Mouse (Mus musculus) lung, embryonic 14.5 days (tissue): ENCODE data around the gene Hoxd4. TPM values are rescaled to one million over a fixed set of nuclear protein-coding genes. Genes with fewer than 3 reads are reported as not detected.
A peak's percentile ranks its signal among the peaks of the same experiment; 100 is the strongest.

Source experiments
- ATAC-seq: fragments of 200-750 bp; cut with Nextera tagmentation; 2 replicates; pipeline ENCODE4 v1.8.0; 2017; ENCODE audit warnings: mild to moderate bottlenecking, moderate TSS enrichment, moderate library complexity; ENCODE audit not compliant: insufficient read depth
- DNase-seq: peaks from one replicate; pipeline ENCODE4 v3.0.0-alpha.2; 2015
- H3K27ac ChIP-seq: fragments of 300-500 bp; sonication (generic); 2 replicates; pipeline ENCODE4 v1.5.1; 2014; ENCODE audit warnings: low read depth, mild to moderate bottlenecking, moderate library complexity
- H3K27me3 ChIP-seq: fragments of 300-500 bp; sonication (generic); 2 replicates; pipeline ENCODE4 v1.6.1; 2014; ENCODE audit warnings: low read length, control low read depth; ENCODE audit not compliant: insufficient read depth
- H3K36me3 ChIP-seq: fragments of 300-500 bp; sonication (generic); 2 replicates; pipeline ENCODE4 v1.6.1; 2014; ENCODE audit warnings: control low read depth; ENCODE audit not compliant: insufficient read depth
- H3K4me1 ChIP-seq: fragments of 300-500 bp; sonication (generic); 2 replicates; pipeline ENCODE4 v1.6.1; 2014; ENCODE audit warnings: antibody characterized with exemption, control low read depth; ENCODE audit not compliant: insufficient read depth
- H3K4me2 ChIP-seq: fragments of 300-500 bp; sonication (generic); 2 replicates; pipeline ENCODE4 v1.6.1; 2014; ENCODE audit warnings: mild to moderate bottlenecking
- H3K4me3 ChIP-seq: fragments of 300-500 bp; sonication (generic); 2 replicates; pipeline ENCODE4 v1.5.1; 2014; ENCODE audit warnings: low read depth, low read length
- H3K9ac ChIP-seq: fragments of 300-500 bp; sonication (generic); 2 replicates; pipeline ENCODE4 v1.6.1; 2014
- H3K9me3 ChIP-seq: fragments of 300-500 bp; sonication (generic); 2 replicates; pipeline ENCODE4 v1.6.1; 2016; ENCODE audit warnings: low read depth, low read length, control low read depth
- CTCF ChIP-seq: IDR thresholded peaks from 2 replicates; pipeline ENCODE4 v1.5.1; 2016; ENCODE audit warnings: antibody characterized with exemption, low read depth
- WGBS: fragments of 180-500 bp; shearing (Covaris S2); extraction: QIAGEN DNeasy Blood & Tissue Kit; methylation state at CpG from one replicate; pipeline ENCODE4 v1.1.7; 2014; 5-methylcytosine and 5-hydroxymethylcytosine counted together
- polyA plus RNA-seq: library from polyadenylated mRNA; unstranded; fragments of >200 nt; fragmentation: Nextera tagmentation; extraction: Ambion mirVana; gene quantifications from 2 replicates; pipeline ENCODE4 v1.2.1, GENCODE M21; 2014

Gene Hoxd4
- polyA plus RNA-seq, 1 experiment from 2014 or later: not detected

DNA sequence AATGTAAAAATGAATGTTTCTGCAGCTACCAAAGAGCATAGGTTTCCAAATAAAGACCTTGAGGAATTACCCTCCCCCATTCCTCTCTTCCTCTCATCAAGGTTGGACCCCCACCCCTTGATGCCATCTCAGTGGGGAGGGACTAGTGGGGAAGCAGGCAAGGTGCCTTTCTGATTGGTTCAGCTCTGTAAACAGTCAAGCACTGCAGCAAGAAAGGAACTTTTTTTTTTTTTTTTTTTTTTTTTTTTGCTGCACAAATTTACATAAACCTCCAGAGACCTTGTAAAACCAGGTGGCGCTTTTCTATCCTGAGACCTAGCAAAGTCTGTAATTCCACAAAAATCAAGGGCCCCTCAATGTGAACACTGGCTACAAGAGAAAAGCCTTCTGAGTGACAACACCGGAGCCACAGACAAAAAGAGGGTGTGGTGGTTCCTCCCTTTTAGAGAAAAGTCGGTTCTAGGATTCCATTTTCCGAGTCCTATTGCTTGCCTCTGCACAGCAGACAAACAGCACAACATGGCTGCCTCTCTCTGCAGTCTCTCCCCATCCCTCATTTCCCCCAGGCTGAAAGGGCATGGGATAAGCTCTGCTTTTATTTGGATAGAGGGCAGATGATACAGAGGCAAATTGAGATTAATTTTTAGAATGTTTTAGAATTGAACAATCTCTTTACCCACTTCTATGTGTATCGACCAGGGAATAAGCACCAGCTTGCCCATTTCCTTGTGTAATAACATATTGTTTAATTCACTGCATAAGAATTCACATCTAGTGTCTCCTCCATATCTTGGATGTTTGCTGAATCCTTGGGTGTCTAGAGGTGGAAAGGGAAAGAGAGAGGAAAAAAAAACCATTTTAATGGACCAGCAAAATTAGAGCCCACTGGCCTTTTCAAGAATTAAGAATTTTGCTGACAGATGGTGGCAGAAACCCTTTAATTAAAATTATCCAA is 2.0 kb upstream of the Hoxd4 start:
- Histone ChIP-seq H3K4me1 (no peaks in the 10 kb centered on the region), H3K4me2 (no peak overlapping the region), H3K27me3 (peaks cover 95% of the 10 kb centered on the region), H3K27ac (no peak overlapping the region), H3K9ac (no peak overlapping the region), H3K9me3 (no peaks in the 10 kb centered on the region), H3K4me3 (no peak overlapping the region), H3K36me3 (no peaks in the 10 kb centered on the region)
- WGBS: 5% methylated on average over 5 of the region's 5 CpGs
- DNase-seq (no peak), ATAC-seq (no peak)
- no peak for TF ChIP-seq CTCF

DNA sequence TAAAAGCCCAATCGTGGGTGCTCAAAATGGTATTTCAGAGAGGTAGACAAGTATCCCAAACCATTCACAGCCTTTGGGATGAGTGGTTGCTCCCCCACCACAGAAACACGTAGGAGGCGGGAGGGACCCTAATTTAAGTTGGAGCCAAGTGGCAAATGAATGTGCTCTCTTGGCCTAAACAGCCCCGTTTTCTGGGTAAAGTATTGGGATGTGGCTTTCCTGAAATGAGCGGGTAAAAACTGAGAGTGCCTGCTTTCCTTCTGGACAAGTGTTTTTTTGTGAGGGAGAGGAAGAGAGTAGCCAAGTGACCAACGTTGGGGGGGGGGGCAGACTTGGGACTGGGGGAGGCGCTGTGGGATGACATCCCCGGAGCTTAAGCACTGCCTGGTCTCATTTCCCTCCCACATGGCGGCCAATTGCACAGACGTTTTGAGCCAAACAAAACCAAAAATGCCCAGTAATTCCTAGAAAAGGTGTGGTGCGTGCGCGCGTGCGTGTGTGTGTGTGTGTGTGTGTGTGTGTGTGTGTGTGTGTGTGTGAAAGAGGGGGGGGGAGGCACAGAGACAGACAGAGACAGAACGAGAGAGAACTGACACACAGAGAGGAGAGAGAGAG is 693 bp upstream of the Hoxd4 start:
- 1% methylated on average over 16 of the region's 16 CpGs for WGBS
- DNase-seq (no peak), ATAC-seq (no peak)
- Histone ChIP-seq H3K36me3 (no peaks in the 10 kb centered on the region), H3K9ac (no peak overlapping the region), H3K27ac (no peak overlapping the region), H3K4me1 (no peaks in the 10 kb centered on the region), H3K4me2 (no peak overlapping the region), H3K4me3 (peak overlapping the region; percentile 37; the same call in 1 of the 2 replicates), H3K9me3 (no peaks in the 10 kb centered on the region), H3K27me3 (peaks cover 98% of the 10 kb centered on the region)
- TF ChIP-seq CTCF: no peak

DNA sequence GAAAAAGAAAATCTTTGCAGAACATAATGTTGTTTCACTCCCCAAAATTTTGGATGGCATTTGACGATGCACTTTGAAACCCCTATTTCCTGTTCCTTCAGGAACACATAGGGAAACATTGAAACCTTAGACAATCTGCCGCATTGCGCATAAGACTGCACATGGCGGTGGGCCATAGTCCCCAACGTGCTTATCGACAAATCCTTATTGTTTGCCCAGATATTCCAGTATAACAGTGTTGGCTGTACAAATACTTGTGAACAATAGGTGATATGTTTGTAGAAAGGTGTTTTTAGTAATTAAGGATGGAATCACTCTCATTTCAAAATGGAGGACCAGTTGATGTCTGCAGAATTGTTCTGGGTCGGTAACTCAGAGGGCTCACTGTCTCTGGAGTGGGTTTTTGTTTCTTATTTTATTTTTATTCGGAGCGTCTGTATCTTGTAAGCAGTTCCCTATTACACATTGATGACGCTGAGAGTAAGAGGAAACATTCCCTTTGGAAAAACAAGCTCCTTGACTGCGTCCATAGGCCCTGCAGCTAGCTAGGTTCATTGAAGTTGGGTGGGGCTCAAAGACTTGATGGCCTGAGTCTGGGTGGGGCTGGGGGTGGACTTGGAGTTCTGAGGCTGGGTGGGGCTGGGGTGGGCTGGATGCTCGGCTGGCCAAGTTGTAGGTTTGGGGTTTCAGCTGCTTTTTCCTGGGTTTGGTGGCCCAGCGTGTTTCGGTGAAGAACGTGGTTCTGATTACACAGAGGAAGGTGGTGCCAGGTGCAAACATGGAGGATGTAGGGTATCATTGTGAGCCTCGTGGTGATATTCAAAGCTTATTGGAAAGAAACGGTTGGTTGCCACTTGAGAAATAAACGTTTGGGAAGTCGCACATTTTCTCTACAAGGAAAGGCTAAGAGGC is 1.8 kb downstream of the Hoxd4 start:
- no peak for DNase-seq
- Histone ChIP-seq H3K4me3 (no peak overlapping the region), H3K9ac (no peak overlapping the region), H3K4me1 (no peaks in the 10 kb centered on the region), H3K4me2 (no peak overlapping the region), H3K27ac (no peak overlapping the region), H3K36me3 (no peaks in the 10 kb centered on the region), H3K27me3 (peaks cover 96% of the 10 kb centered on the region), H3K9me3 (no peaks in the 10 kb centered on the region)
- WGBS: 7% methylated on average over 19 of the region's 19 CpGs
- ATAC-seq: no peak
- no peak for TF ChIP-seq CTCF

DNA sequence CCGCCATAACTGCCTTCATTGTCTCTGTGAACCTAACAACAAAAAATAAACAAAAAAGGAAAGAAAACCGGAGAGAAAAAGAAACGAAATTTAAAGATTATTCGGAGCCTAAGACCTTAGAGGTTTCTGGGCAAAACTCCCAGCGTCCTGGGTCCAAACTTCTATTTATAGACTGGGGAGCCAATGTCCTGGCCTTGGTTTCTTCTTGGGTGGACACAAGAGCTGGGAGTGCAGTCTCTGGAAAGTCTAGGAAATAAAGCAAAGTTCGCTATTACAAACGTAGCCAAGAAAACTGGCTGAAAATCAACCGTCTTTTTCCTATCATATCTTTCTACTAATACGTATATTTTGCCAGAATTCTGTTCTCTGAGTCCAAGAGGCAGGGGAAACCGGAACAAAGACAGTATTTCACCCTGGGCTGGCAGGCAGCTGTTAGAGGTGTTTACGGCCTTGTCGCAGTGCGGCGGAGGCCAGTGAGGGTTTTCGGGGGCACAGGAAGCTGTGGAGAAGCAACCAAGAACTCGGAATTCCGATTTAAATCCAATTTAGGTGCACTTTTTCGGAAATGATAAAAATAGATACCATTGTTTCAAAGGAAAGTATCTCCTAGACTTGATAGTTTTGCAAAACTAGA is 2.5 kb downstream of the Hoxd4 start:
- Histone ChIP-seq H3K9ac (no peak overlapping the region), H3K4me2 (no peak overlapping the region), H3K9me3 (no peaks in the 10 kb centered on the region)

DNA sequence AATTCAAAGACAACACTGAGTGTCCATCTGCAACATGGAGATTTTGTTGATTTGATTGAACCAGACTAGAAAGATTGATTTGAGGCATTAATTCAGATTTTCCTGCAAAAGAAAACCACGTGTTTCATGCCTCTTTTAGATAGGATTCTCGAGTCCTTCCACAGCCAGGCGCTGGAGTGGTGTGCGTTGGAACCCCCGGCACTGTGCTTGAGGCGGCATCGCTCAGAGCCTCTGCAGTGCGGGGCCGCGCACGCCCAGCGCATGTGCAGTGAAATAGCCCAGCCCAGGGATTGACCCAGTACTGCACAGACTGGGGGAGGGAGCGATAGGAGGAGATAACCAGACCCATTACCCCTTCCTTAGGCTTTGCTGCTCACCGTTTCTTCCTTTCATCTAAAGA is 3.2 kb downstream of the Hoxd4 start:
- no peak overlapping the region for H3K4me3 ChIP-seq
- no peaks in the 10 kb centered on the region for H3K36me3 ChIP-seq
- ATAC-seq (no peak; the same call in 1 of the 2 replicates), DNase-seq (no peak)
- peaks cover 96% of the 10 kb centered on the region for H3K27me3 ChIP-seq
- H3K27ac ChIP-seq: no peak overlapping the region
- no peaks in the 10 kb centered on the region for H3K9me3 ChIP-seq
- H3K4me2 ChIP-seq: no peak overlapping the region
- no peaks in the 10 kb centered on the region for H3K4me1 ChIP-seq
- TF ChIP-seq CTCF: no peak
- 1% methylated on average over 14 of the region's 14 CpGs for WGBS
- no peak overlapping the region for H3K9ac ChIP-seq

More for the DNA sequence above, 2.5 kb downstream of the Hoxd4 start:
- TF ChIP-seq CTCF: no peak
- ATAC-seq (no peak), DNase-seq (no peak)
- Histone ChIP-seq H3K27me3 (peaks cover 96% of the 10 kb centered on the region), H3K36me3 (no peaks in the 10 kb centered on the region), H3K27ac (no peak overlapping the region), H3K4me3 (no peak overlapping the region), H3K4me1 (no peaks in the 10 kb centered on the region)
- 5% methylated on average over 18 of the region's 18 CpGs for WGBS

DNA sequence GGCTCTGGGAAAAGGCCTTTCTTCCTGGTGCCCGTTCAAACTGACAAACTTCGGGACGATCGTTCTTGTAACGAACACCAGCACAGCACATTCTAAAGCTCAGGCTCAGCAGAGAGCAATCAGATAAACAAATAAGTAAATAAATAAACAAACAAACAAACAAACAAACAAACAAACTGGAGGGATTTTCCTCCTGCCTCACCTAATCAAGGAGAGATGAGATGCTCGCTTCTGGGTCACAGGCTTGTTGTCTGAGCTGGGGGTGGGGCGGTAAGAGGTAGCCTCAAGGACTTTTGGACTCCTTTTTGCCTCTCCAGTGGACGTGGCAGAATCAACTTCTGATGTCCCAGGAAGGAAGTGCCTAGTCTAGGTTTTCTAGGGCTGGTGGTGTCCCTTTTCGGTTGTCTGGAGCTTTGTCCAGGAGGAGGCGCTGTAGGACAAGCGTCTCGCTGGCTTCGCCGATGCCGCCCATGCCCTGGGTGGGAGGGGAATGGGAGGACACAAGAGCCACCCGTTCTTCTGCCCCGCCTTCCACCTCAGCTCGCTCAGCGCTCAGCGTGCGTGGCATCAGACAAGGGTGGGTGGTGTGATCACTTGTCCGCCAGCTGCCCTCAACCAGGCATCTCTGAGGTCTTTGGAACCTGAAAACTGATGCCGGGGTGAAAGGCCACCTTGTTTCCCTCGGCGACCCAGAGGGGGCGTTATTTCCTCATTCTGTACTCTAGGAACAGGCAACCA is 3.9 kb downstream of the Hoxd4 start:
- WGBS: 5% methylated on average over 26 of the region's 26 CpGs
- TF ChIP-seq CTCF: peak; percentile 94
- Histone ChIP-seq H3K9ac (no peak overlapping the region), H3K36me3 (no peaks in the 10 kb centered on the region), H3K27ac (no peak overlapping the region), H3K4me2 (peak overlapping the region; percentile 56), H3K4me1 (no peaks in the 10 kb centered on the region), H3K9me3 (no peaks in the 10 kb centered on the region), H3K27me3 (peaks cover 96% of the 10 kb centered on the region), H3K4me3 (peak overlapping the region; percentile 21; the same call in 1 of the 2 replicates)
- ATAC-seq (peak; percentile 81), DNase-seq (peak; percentile 96)
